Mouse (Mus musculus): ENCODE measurements around the gene Ncor1. TPM values are rescaled to one million over a fixed set of nuclear protein-coding genes. Genes with fewer than 3 reads are reported as not detected.
"Not testable (repeated sequence)": the region's sequence is repeated elsewhere in the genome, so short reads cannot be mapped to it uniquely, and the experiment has no call there.

The Ncor1 gene
- polyA plus RNA-seq, 1 experiment, result 214 TPM

DNA sequence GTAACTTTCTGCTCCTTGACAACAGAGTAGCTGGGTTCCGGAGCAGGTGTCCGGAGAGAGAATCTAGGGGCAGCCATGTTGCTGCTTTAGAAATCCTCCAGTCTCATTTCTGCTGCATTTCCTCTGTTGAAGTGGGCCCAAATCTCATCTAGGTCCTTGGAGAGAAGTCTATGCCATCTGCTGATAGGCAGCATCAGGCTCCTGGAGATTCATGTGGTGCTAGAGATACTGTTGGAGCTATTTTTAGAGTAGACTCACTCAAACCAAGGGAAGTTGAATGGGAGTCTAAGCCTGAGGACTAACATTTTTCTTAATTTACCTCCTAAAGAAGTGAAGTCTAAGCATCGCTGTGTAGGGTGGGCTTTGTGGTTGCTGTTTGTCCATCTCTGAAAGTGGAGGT, 6.4 kb upstream of the Ncor1 start:
- peaks cover 3% of the 10 kb centered on the region for H3K4me1 ChIP-seq (replicated peaks; ENCODE audit: control insufficient read depth, insufficient read depth, low read length)
- WGBS, result 92% methylated on average over 3 of the region's 3 CpGs

DNA sequence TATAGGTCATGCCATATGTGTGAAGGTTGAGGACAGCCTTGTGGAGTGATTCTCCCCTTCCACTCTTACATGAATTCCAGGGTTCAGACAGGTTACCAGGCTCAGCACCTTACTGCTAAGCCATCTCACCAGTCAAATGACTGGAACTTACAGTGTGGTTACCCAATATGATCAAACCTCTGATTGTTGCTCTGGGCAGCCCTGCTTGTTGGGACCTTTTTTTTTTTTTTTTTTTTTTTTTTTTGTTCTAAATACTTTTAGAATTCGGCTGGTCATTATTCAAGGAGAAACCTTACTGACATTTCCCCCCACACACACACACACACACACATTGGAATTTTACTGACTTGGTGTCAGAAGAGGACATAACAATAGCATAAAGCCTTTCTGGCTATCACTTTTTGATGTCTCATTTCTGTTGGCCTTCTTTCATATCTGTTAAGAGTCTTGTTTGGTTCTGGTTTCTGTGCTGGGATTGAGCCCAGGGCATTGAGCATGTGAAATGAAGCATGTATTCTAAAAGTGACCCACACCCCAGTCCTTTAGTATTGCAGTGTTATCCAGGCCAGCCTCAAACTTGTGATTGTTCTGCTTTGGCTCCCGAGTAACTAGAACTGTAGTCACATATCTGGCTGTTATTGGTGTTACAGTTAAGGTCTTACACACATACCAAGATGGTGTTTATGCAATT, 5.0 kb upstream of the Ncor1 start:
- 87% methylated on average over 2 of the region's 2 CpGs for WGBS
- no peaks in the 10 kb centered on the region for H3K36me3 ChIP-seq (ENCODE audit: control insufficient read depth, insufficient read depth, low read length)
- H3K27ac ChIP-seq (ENCODE audit: control insufficient read depth, insufficient read depth, low read length), result no peak overlapping the region
- no peaks in the 10 kb centered on the region for H3K27me3 ChIP-seq (ENCODE audit: control insufficient read depth, insufficient read depth, low read length)
- TF ChIP-seq POLR2A (IDR thresholded peaks at IDR 0.05; ENCODE audit: control insufficient read depth, extremely low read depth, insufficient read depth, low read length, poor library complexity) (no peak), CTCF (IDR thresholded peaks at IDR 0.05; ENCODE audit: borderline replicate concordance, control insufficient read depth, extremely low read depth, insufficient read depth, low read length, poor library complexity) (no peak)
- DNase-seq, result no peak
- peaks cover 3% of the 10 kb centered on the region for H3K4me1 ChIP-seq (replicated peaks; ENCODE audit: control insufficient read depth, insufficient read depth, low read length)
- H3K4me3 ChIP-seq (ENCODE audit: control insufficient read depth, insufficient read depth, low read length), result no peak overlapping the region

More for the DNA sequence above, 6.4 kb upstream of the Ncor1 start:
- TF ChIP-seq POLR2A (IDR thresholded peaks at IDR 0.05; ENCODE audit: control insufficient read depth, extremely low read depth, insufficient read depth, low read length, poor library complexity) (no peak), CTCF (IDR thresholded peaks at IDR 0.05; ENCODE audit: borderline replicate concordance, control insufficient read depth, extremely low read depth, insufficient read depth, low read length, poor library complexity) (no peak)
- Histone ChIP-seq H3K4me3 (ENCODE audit: control insufficient read depth, insufficient read depth, low read length) (no peak overlapping the region), H3K27ac (ENCODE audit: control insufficient read depth, insufficient read depth, low read length) (no peak overlapping the region), H3K27me3 (ENCODE audit: control insufficient read depth, insufficient read depth, low read length) (no peaks in the 10 kb centered on the region), H3K36me3 (ENCODE audit: control insufficient read depth, insufficient read depth, low read length) (no peaks in the 10 kb centered on the region)
- no peak for DNase-seq

DNA sequence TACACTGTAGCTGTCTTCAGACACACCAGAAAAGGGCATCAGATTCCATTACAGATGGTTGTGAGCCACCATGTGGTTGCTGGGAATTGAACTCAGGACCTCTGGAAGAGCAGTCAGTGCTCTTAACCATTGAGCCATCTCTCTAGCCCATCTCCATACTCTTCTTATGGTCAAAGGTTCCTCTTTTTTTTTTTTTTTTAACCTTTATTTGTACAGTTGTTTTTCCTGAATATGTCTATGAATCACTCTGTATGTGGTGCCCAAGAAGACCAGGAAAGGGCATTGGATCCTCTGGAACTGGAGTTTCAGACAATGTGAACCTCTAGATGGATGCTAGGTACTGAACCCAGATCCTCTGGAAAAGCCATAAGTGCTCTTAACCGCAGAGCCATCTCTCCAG, 4.2 kb upstream of the Ncor1 start:
- not testable (repeated sequence) for H3K4me3 ChIP-seq (ENCODE audit: control insufficient read depth, insufficient read depth, low read length); H3K27ac ChIP-seq (ENCODE audit: control insufficient read depth, insufficient read depth, low read length); DNase-seq; H3K27me3 ChIP-seq (ENCODE audit: control insufficient read depth, insufficient read depth, low read length); H3K4me1 ChIP-seq (replicated peaks; ENCODE audit: control insufficient read depth, insufficient read depth, low read length); H3K36me3 ChIP-seq (ENCODE audit: control insufficient read depth, insufficient read depth, low read length)
- WGBS, result 94% methylated on average over 1 of the region's 1 CpGs

DNA sequence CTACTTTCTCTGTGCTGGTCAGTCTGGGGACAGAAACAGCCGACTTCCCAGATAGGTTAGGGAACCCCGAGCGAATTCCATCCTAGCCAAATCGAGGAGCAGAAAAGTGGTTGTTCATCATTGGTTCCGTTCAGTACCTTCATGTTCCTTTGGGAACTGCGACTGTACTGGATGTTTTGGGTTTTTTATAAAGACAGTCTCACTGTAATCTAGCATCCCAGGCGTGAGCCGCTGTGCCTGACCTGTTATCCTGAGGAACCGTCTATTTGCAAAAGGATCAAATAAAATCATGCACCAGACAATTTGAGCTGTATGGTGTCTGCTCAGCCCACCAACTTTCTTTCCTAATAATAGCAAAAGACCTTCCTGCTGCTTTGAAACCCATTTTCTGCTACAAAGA, 439 bp upstream of the Ncor1 start:
- no peaks in the 10 kb centered on the region for H3K27me3 ChIP-seq (ENCODE audit: control insufficient read depth, insufficient read depth, low read length)
- peak overlapping the region; percentile 94 for H3K27ac ChIP-seq (ENCODE audit: control insufficient read depth, insufficient read depth, low read length)
- 3% methylated on average over 9 of the region's 9 CpGs for WGBS
- no peaks in the 10 kb centered on the region for H3K36me3 ChIP-seq (ENCODE audit: control insufficient read depth, insufficient read depth, low read length)
- peak overlapping the region; percentile 94 for H3K4me3 ChIP-seq (ENCODE audit: control insufficient read depth, insufficient read depth, low read length)
- TF ChIP-seq CTCF (IDR thresholded peaks at IDR 0.05; ENCODE audit: borderline replicate concordance, control insufficient read depth, extremely low read depth, insufficient read depth, low read length, poor library complexity) (no peak), POLR2A (IDR thresholded peaks at IDR 0.05; ENCODE audit: control insufficient read depth, extremely low read depth, insufficient read depth, low read length, poor library complexity) (no peak)
- DNase-seq, result no peak
- H3K4me1 ChIP-seq (replicated peaks; ENCODE audit: control insufficient read depth, insufficient read depth, low read length), result no peaks in the 10 kb centered on the region

DNA sequence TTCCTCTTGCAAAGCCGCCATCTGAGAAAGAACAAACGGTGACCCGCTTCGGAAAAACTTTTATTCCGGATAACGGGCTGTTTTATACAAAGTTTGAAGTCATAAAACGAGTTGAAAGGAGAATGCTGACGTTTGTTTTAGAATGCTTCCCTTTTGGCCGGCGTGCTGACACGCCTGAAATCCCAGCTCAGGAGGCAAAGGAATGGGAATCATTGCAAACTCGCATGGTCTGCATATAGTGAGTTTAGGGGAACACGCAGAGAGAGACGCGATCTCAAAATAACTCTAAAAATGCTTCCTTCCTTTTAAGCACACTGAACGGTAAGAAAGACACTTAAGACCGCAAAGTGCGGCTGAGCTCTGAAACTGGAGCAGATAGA, 460 bp downstream of the Ncor1 start:
- Histone ChIP-seq H3K27ac (ENCODE audit: control insufficient read depth, insufficient read depth, low read length) (peak overlapping the region; percentile 94), H3K36me3 (ENCODE audit: control insufficient read depth, insufficient read depth, low read length) (no peaks in the 10 kb centered on the region), H3K4me1 (replicated peaks; ENCODE audit: control insufficient read depth, insufficient read depth, low read length) (peaks cover 3% of the 10 kb centered on the region), H3K27me3 (ENCODE audit: control insufficient read depth, insufficient read depth, low read length) (no peaks in the 10 kb centered on the region), H3K4me3 (ENCODE audit: control insufficient read depth, insufficient read depth, low read length) (peak overlapping the region; percentile 94)
- TF ChIP-seq POLR2A (IDR thresholded peaks at IDR 0.05; ENCODE audit: control insufficient read depth, extremely low read depth, insufficient read depth, low read length, poor library complexity) (no peak), CTCF (IDR thresholded peaks at IDR 0.05; ENCODE audit: borderline replicate concordance, control insufficient read depth, extremely low read depth, insufficient read depth, low read length, poor library complexity) (no peak)
- WGBS, result 0% methylated on average over 18 of the region's 18 CpGs
- DNase-seq, result no peak

DNA sequence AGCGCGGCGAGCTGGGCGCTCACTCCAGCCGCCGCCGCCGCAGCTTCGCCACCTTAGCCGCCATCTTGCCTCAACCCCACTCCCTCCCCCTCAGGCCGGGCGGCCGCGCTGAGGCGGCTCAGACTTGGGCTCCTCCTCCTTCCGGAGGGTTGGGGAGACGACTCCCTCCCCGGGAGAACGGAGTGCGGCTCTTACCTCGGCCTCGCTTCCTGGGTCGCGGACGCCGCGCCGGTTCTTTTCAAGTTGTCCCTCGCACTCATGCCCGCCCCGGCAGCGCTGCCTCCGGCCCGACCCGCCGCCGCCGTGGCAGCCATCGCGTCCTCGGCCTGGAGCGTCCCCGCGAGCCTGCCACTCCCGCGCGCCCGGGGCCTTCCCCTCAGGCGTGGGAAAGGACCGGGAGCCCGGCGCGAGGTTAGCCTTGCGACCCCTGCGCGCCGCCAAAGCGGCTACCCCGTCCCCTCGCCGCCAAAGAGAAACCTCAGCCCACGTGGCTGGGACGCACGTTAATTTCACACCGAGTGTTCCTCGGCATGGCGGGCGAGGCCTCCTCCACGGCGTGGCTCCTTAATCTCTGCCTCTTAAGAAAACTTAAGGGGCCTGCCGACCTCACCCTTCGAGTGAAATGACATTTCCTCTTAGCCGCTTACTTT, 975 bp downstream of the Ncor1 start:
- WGBS, result under 1% methylated on average over 72 of the region's 73 CpGs
- peak; percentile 89 for TF ChIP-seq POLR2A (IDR thresholded peaks at IDR 0.05; ENCODE audit: control insufficient read depth, extremely low read depth, insufficient read depth, low read length, poor library complexity)
- TF ChIP-seq CTCF (IDR thresholded peaks at IDR 0.05; ENCODE audit: borderline replicate concordance, control insufficient read depth, extremely low read depth, insufficient read depth, low read length, poor library complexity), result 0 out of 2 replicates have a peak, but pooled peaks have one; percentile 42
- Histone ChIP-seq H3K4me1 (replicated peaks; ENCODE audit: control insufficient read depth, insufficient read depth, low read length) (peaks cover 3% of the 10 kb centered on the region), H3K4me3 (ENCODE audit: control insufficient read depth, insufficient read depth, low read length) (peak overlapping the region; percentile 94), H3K27me3 (ENCODE audit: control insufficient read depth, insufficient read depth, low read length) (no peaks in the 10 kb centered on the region), H3K27ac (ENCODE audit: control insufficient read depth, insufficient read depth, low read length) (peak overlapping the region; percentile 94), H3K36me3 (ENCODE audit: control insufficient read depth, insufficient read depth, low read length) (no peaks in the 10 kb centered on the region)
- peak; percentile 92 for DNase-seq
